Mouse (Mus musculus) heart, postnatal 10 days (tissue): ENCODE measurements around the gene 1700016D06Rik. TPM values are rescaled to one million over a fixed set of nuclear protein-coding genes. Genes with fewer than 3 reads are reported as not detected.
"Not testable (repeated sequence)": the region's sequence is repeated elsewhere in the genome, so short reads cannot be mapped to it uniquely, and the experiment has no call there.

Source experiments
- DNase-seq, 2 experiments: peaks; one replicate each; pipeline ENCODE4 v3.0.0; 2021
- intact Hi-C: fragments of 180-260 bp; cut with DNase I; formaldehyde crosslinking; loops from one replicate; pipeline ENCODE4 v1.15.1; 2025
- total RNA-seq, 2 experiments: library from RNA; stranded (reverse); gene quantifications; 2 replicates each; pipeline ENCODE4 v1.2.3; 2021

Gene 1700016D06Rik
- total RNA-seq, 2 experiments from 2014 or later = not detected

- intact Hi-C loops = loop anchor here (5.0 kb wide), 2 partner anchors 71 to 86 kb away; no protein-coding TSS in a partner anchor
- DNase-seq = no peak
Observed at GRCm38 (mm10) chr8:11703789-11704188, 2.9 kb upstream of the 1700016D06Rik start.

GRCm38 (mm10) chr8:11701428-11701827, 565 bp upstream of the 1700016D06Rik start:
- intact Hi-C loops = loop anchor here (2.0 to 5.0 kb wide), 3 partner anchors 69 to 153 kb away; no protein-coding TSS in a partner anchor
- no peak for DNase-seq

- peak; percentile 85 to 92 for DNase-seq
- intact Hi-C loops = loop anchor here (2.0 to 5.0 kb wide), 3 partner anchors 68 to 152 kb away; no protein-coding TSS in a partner anchor
Observed at GRCm38 (mm10) chr8:11700060-11701032, 517 bp downstream of the 1700016D06Rik start.

- intact Hi-C loops = loop anchor here (1.0 to 10.0 kb wide), 5 partner anchors 67 to 255 kb away; no protein-coding TSS in a partner anchor
- DNase-seq = no peak
Observed at GRCm38 (mm10) chr8:11699442-11700001, 1.3 kb downstream of the 1700016D06Rik start.

- intact Hi-C loops = loop anchor here (10.0 kb wide), 1 partner anchor 253 kb away; no protein-coding TSS in a partner anchor
- DNase-seq = no peak
Observed at GRCm38 (mm10) chr8:11697467-11697866, 3.4 kb downstream of the 1700016D06Rik start.

GRCm38 (mm10) chr8:11696176-11696575, 4.7 kb downstream of the 1700016D06Rik start:
- intact Hi-C loops = loop anchor here (10.0 kb wide), 1 partner anchor 251 kb away; no protein-coding TSS in a partner anchor
- no peak for DNase-seq

GRCm38 (mm10) chr8:11693972-11694371, 6.9 kb downstream of the 1700016D06Rik start:
- intact Hi-C loops = loop anchor here (5.0 to 10.0 kb wide), 2 partner anchors 187 to 249 kb away; no protein-coding TSS in a partner anchor
- no peak for DNase-seq

- intact Hi-C loops = loop anchor here (5.0 to 10.0 kb wide), 2 partner anchors 185 to 248 kb away; no protein-coding TSS in a partner anchor
- no peak for DNase-seq
Observed at GRCm38 (mm10) chr8:11692455-11692854, 8.4 kb downstream of the 1700016D06Rik start.

GRCm38 (mm10) chr8:11691761-11692160, 9.1 kb downstream of the 1700016D06Rik start:
- intact Hi-C loops = loop anchor here (5.0 to 10.0 kb wide), 2 partner anchors 184 to 247 kb away; no protein-coding TSS in a partner anchor
- DNase-seq = peak in 1 of 2 experiments; percentile 36

GRCm38 (mm10) chr8:11691284-11691683, 9.6 kb downstream of the 1700016D06Rik start:
- no peak for DNase-seq
- intact Hi-C loops = loop anchor here (5.0 to 10.0 kb wide), 2 partner anchors 184 to 246 kb away; no protein-coding TSS in a partner anchor

GRCm38 (mm10) chr8:11689945-11690344, 10.9 kb downstream of the 1700016D06Rik start:
- no peak for DNase-seq
- intact Hi-C loops = loop anchor here (5.0 to 10.0 kb wide), 2 partner anchors 183 to 245 kb away; no protein-coding TSS in a partner anchor

- intact Hi-C loops = no loop called here
- DNase-seq = no peak
Observed at GRCm38 (mm10) chr8:11687251-11687650, 13.6 kb downstream of the 1700016D06Rik start.

GRCm38 (mm10) chr8:11684558-11684957, 16.3 kb downstream of the 1700016D06Rik start:
- intact Hi-C loops = no loop called here
- no peak for DNase-seq

GRCm38 (mm10) chr8:11668308-11668707, 32.6 kb downstream of the 1700016D06Rik start:
- no peak for DNase-seq
- intact Hi-C loops = no loop called here

GRCm38 (mm10) chr8:11666023-11666716, 34.7 kb downstream of the 1700016D06Rik start:
- DNase-seq, intact Hi-C loops: not testable (repeated sequence)

- intact Hi-C loops = no loop called here
- DNase-seq = no peak
Observed at GRCm38 (mm10) chr8:11661969-11662368, 38.9 kb downstream of the 1700016D06Rik start.

GRCm38 (mm10) chr8:11650021-11650420, 50.8 kb downstream of the 1700016D06Rik start:
- intact Hi-C loops = no loop called here
- no peak for DNase-seq

- DNase-seq = no peak
- intact Hi-C loops = no loop called here
Observed at GRCm38 (mm10) chr8:11643123-11643522, 57.7 kb downstream of the 1700016D06Rik start.

- no peak for DNase-seq
- intact Hi-C loops = no loop called here
Observed at GRCm38 (mm10) chr8:11640606-11641005, 60.3 kb downstream of the 1700016D06Rik start.

- DNase-seq = no peak
- intact Hi-C loops = no loop called here
Observed at GRCm38 (mm10) chr8:11637531-11637930, 63.3 kb downstream of the 1700016D06Rik start.
